25 mouse cellular contexts compared by ENCODE assay signal in the genomic region with DNA sequence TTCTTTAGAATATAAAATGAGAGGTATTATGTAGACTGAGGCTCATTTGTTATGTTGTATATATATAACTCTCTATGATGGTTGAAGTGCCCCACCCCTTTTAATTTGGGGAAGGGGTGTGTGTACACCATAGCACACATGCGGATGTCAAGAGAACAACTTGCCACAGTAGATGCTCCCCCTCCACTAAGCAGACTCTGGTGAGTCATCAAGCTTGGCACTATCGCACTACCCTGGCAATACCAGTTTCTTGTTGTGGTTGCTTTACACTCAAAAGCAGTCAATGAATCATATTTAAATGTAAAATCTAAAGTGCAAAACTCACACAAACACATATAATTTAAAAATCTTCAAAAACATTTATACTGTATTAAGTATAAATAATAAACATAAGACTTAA. TPM values are rescaled to one million over a fixed set of nuclear protein-coding genes. Genes with fewer than 3 reads are reported as not detected.
A peak's percentile ranks its signal among the peaks of the same experiment; 100 is the strongest.
DNase-seq lines count a peak whose midpoint lies in the region; TF ChIP-seq lines count a peak whose summit lies in the region.
"Had no signal": no experiment of that assay in that cellular context is flagged by ENCODE, and none has a peak within 500 bp of the region (broad histone marks: within the 10 kb centered on the region; RNA-seq: fewer than 3 reads in every experiment).

No protein-coding gene starts in this region.

- H3ac ChIP-seq in C2C12 (ENCODE audit: control insufficient read depth, insufficient read length, low read depth), result no peak overlapping the region

- TF ChIP-seq POLR2A in brain, embryonic 14.5 days (IDR thresholded peaks at IDR 0.05; ENCODE audit: borderline replicate concordance, extremely low read depth, insufficient read depth, insufficient read length, poor library complexity, severe bottlenecking), result no peak

- no peak overlapping the region for H3K4me3 ChIP-seq in gastrocnemius, adult 2 months
- no peak overlapping the region for H3K4me3 ChIP-seq in C2C12 (ENCODE audit: insufficient read depth, poor library complexity, severe bottlenecking)
- H3K4me3 ChIP-seq in left cerebral cortex, adult 2 months, result no peak overlapping the region
- H3K4me3 ChIP-seq: embryonic facial prominence, embryonic 13.5 days; erythroblast, embryonic 14.5 days; heart, embryonic 10.5 days; intestine, embryonic 15.5 days; layer of hippocampus, adult 2 months; limb, embryonic 12.5 days; stomach, embryonic 15.5 days had no signal

- peaks cover 50% of the 10 kb centered on the region for H3K79me2 ChIP-seq in C2C12 (ENCODE audit: control insufficient read depth, insufficient read depth)

- peaks cover 6% of the 10 kb centered on the region for H3K36me3 ChIP-seq in C2C12 (ENCODE audit: control insufficient read depth, insufficient read depth)
- H3K36me3 ChIP-seq: embryonic facial prominence, embryonic 13.5 days; heart, embryonic 10.5 days; intestine, embryonic 15.5 days; limb, embryonic 12.5 days; stomach, embryonic 15.5 days had no signal

- peaks cover 21% of the 10 kb centered on the region for H3K79me3 ChIP-seq in C2C12 (ENCODE audit: low read depth)

- TF ChIP-seq CTCF in gastrocnemius, adult 2 months (IDR thresholded peaks at IDR 0.05), result no peak
- no peak for TF ChIP-seq CTCF in C2C12 (IDR thresholded peaks at IDR 0.05; ENCODE audit: control insufficient read depth, insufficient read depth, insufficient read length)
- TF ChIP-seq CTCF in brain, embryonic 14.5 days (IDR thresholded peaks at IDR 0.05; ENCODE audit: borderline replicate concordance, extremely low read depth, insufficient read depth, insufficient read length), result no peak
- no peak for TF ChIP-seq CTCF in left cerebral cortex, adult 2 months (IDR thresholded peaks at IDR 0.05)

- H3K27ac ChIP-seq in gastrocnemius, adult 2 months, result no peak overlapping the region
- no peak overlapping the region for H3K27ac ChIP-seq in left cerebral cortex, adult 2 months
- H3K27ac ChIP-seq: embryonic facial prominence, embryonic 13.5 days; heart, embryonic 10.5 days; intestine, embryonic 15.5 days; layer of hippocampus, adult 2 months; limb, embryonic 12.5 days; macrophage; stomach, embryonic 15.5 days had no signal

- DNase-seq in adrenal gland, adult 2 months, result peak; percentile 43
- no peak for DNase-seq in adrenal gland, postnatal 4 days (ENCODE audit: low spot score in 2 of 2)
- DNase-seq in gastrocnemius, adult 2 months, result peak; percentile 21
- no peak for DNase-seq in gastrocnemius, postnatal 25 days
- DNase-seq in brain, embryonic 14.5 days (ENCODE audit: low read depth), result peak; percentile 7
- no peak for DNase-seq in layer of hippocampus, postnatal 14 days (ENCODE audit: low spot score in 2 of 2)
- no peak for DNase-seq in left cerebral cortex, adult 2 months (ENCODE audit: extremely low spot score in 1 of 2, low spot score in 2 of 2)
- DNase-seq: cerebellum, adult 8-10 months; cerebellum, postnatal 36 days; embryo, embryonic 11 days; kidney, postnatal 25 days; layer of hippocampus, postnatal 36 days; liver, postnatal 0 days; right cerebral cortex, postnatal 4 days; thymus, adult 18-20 months; thymus, postnatal 36 days had no signal

- H3K27me3 ChIP-seq in C2C12 (ENCODE audit: control insufficient read depth, insufficient read depth, insufficient read length), result no peaks in the 10 kb centered on the region
- H3K27me3 ChIP-seq: embryonic facial prominence, embryonic 13.5 days; intestine, embryonic 15.5 days; limb, embryonic 12.5 days; stomach, embryonic 15.5 days had no signal

- intact Hi-C loops in gastrocnemius, adult 2 months (cut with DNase I), result no loop called here
- intact Hi-C loops in left cerebral cortex, adult 2 months (cut with DNase I), result no loop called here

TF ChIP-seq in C2C12, 6 proteins besides CTCF, POLR2A, EP300 and RAD21:
- TF ChIP-seq FOSL1 (IDR thresholded peaks at IDR 0.05; ENCODE audit: insufficient read depth, low read length, poor library complexity, severe bottlenecking), result peak; percentile 5
- TF ChIP-seq MAX (IDR thresholded peaks at IDR 0.05), result no peak
TF ChIP-seq in C2C12: peak in this region for 1.

RNA-seq across cellular contexts. Expression of a gene that starts 31.4 kb away (rescaled TPM):
- 10 to 100 TPM; 25.6 to 40.8 TPM for total RNA-seq in adrenal gland, adult 2 months (2021)
- 4.9 and 9.2 TPM in 2 replicates for polyA plus RNA-seq in adrenal gland, adult 2 months (2012; rRNA removed)
- 10 to 100 TPM; 30.2 to 31.7 TPM for total RNA-seq in adrenal gland, postnatal 4 days (2021)
- total RNA-seq in gastrocnemius, adult 2 months (2021), result 10 to 100 TPM; 25.8 to 39.1 TPM
- total RNA-seq in gastrocnemius, postnatal 25 days (2021), result 10 to 100 TPM; 21.2 to 42.4 TPM
- 1.0 TPM for polyA plus RNA-seq in C2C12 (2012; fragmentation: generic; extraction: Trizol)
- polyA plus RNA-seq in brain, embryonic 14.5 days (2012; rRNA removed), result 13.2 and 13.3 TPM in 2 replicates
- 10 to 100 TPM; 51.2 to 73.9 TPM for total RNA-seq in layer of hippocampus, postnatal 14 days (2021)
- 10 to 100 TPM; 86.6 to 93.4 TPM for total RNA-seq in left cerebral cortex, adult 2 months (2021)

Comparison
In these comparisons a context has a peak if more than half of its experiments do, and no peak if none do; other contexts are left out.
1. DNase-seq: peak in adrenal gland, adult 2 months (single experiment), gastrocnemius, adult 2 months (single experiment) and brain, embryonic 14.5 days (single experiment); none in adrenal gland, postnatal 4 days (0 of 2), gastrocnemius, postnatal 25 days (single experiment), layer of hippocampus, postnatal 14 days (0 of 2) and left cerebral cortex, adult 2 months (0 of 2).